Mouse (Mus musculus): ENCODE data around the gene Olfr818. TPM values are rescaled to one million over a fixed set of nuclear protein-coding genes. Genes with fewer than 3 reads are reported as not detected.

The Olfr818 gene
- not detected for polyA plus RNA-seq (2015; fragmentation: Illumina TruSeq; extraction: RNeasy Lipid Tissue Mini Kit (QIAGEN cat#74804); ENCODE audit: insufficient read depth, low replicate concordance)

DNA sequence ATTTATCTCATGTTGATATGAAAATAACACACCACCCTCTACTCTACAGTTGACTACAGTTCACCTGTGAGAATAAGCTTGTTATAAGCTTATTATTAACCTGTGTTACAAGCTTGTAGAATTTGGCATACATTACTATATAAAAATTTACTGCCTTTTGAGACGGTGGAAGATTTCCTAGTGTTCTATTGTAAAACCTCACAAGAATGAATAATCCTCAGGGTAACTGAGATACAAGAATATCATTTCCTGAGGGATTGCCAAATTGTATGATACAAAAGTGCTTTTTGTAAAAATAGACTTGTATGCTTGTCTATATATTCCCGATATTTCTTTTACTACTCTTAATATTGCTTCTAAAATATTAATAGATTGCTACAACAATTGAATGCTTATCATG, at the start of gene Olfr818:
Gene Olfr818 (minus strand): TSS at position 101 of the 400 bp plus-strand sequence.

DNA sequence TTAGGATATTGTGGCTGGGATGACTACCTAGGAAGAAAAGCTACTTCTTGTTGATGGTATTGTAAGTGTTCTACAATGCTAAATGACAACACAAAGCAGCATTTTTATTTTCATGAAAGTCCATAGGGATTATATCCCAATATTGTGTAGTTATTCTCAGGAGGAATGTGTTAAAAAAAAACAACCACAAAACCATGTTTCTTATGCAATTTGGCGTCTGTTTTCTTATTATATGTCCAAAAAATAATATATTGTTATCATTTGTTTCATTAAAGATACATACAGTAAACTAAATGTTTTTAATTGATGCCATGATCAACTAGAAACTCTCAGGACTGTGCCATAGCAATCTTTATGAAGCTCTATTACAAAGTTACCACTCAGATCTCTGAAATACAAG, 36.1 kb upstream of the Olfr818 start, which contains the start of gene Gm10310:
Gene Gm10310 (minus strand): TSS at position 101 of the 400 bp plus-strand sequence.

DNA sequence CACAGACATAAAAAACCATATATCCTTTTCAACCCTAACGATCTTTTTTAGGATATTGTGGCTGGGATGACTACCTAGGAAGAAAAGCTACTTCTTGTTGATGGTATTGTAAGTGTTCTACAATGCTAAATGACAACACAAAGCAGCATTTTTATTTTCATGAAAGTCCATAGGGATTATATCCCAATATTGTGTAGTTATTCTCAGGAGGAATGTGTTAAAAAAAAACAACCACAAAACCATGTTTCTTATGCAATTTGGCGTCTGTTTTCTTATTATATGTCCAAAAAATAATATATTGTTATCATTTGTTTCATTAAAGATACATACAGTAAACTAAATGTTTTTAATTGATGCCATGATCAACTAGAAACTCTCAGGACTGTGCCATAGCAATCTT, 27.1 kb upstream of the Olfr818 start, which contains the start of gene Olfr247:
Gene Olfr247 (minus strand): TSS at position 101 of the 400 bp plus-strand sequence.

DNA sequence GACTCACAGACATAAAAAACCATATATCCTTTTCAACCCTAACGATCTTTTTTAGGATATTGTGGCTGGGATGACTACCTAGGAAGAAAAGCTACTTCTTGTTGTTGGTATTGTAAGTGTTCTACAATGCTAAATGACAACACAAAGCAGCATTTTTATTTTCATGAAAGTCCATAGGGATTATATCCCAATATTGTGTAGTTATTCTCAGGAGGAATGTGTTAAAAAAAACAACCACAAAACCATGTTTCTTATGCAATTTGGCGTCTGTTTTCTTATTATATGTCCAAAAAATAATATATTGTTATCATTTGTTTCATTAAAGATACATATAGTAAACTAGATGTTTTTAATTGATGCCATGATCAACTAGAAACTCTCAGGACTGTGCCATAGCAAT, 18.3 kb upstream of the Olfr818 start, which contains the start of gene Olfr819:
Gene Olfr819 (minus strand): TSS at position 101 of the 400 bp plus-strand sequence.

DNA sequence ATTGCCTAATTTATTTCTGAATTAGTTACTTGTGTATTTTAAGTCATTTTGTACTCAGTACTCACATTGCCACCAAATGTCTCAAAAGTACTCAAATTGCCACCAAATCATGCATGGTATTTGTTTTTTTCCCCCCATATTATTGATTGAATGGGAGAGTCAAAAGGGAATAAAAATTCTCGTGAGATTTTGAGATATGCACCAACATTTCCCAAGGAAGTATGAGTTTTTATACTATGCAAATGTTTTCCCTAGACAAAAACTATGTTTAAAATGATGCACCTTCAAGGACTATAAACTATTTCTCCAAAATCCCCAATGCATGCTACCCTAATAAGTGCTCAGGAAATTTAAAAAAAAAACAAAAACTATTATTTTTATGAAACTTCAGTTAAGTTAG, 33.4 kb downstream of the Olfr818 start, which contains the start of gene Olfr816:
Gene Olfr816 (minus strand): TSS at position 101 of the 400 bp plus-strand sequence.

DNA sequence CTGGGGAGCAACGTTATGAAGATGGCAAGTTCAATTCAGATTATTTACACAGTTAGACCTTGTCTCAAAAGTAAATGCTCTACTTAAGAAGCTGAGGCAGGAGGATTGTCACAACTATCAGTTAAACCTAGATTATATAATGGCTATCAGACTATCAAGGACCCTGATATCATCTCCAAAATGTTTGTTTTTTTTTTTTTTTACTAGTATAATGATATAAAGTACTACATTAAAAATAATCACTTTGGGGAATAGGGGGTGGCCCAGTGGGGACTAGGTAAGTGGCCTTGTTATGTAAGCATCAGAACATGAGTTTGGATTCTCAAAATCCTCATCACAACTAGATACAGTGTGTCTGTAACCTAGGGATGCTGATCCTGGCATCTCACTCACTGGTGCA, 43.1 kb downstream of the Olfr818 start, which contains the start of gene Olfr815:
Gene Olfr815 (minus strand): TSS at position 101 of the 400 bp plus-strand sequence.

Other genes starting within 250 kb of the Olfr818 start
- not detected for gene Olfr804, start 245.9 kb downstream of the Olfr818 start, polyA plus RNA-seq (2015; fragmentation: Illumina TruSeq; extraction: RNeasy Lipid Tissue Mini Kit (QIAGEN cat#74804); ENCODE audit: insufficient read depth, low replicate concordance)
- gene Olfr805, start 219.7 kb downstream of the Olfr818 start, polyA plus RNA-seq (2015; fragmentation: Illumina TruSeq; extraction: RNeasy Lipid Tissue Mini Kit (QIAGEN cat#74804); ENCODE audit: insufficient read depth, low replicate concordance), result not detected
- not detected for gene Olfr806, start 207.2 kb downstream of the Olfr818 start, polyA plus RNA-seq (2015; fragmentation: Illumina TruSeq; extraction: RNeasy Lipid Tissue Mini Kit (QIAGEN cat#74804); ENCODE audit: insufficient read depth, low replicate concordance)
- gene Olfr807, start 191.3 kb downstream of the Olfr818 start, polyA plus RNA-seq (2015; fragmentation: Illumina TruSeq; extraction: RNeasy Lipid Tissue Mini Kit (QIAGEN cat#74804); ENCODE audit: insufficient read depth, low replicate concordance), result not detected
- gene Olfr808, start 183.6 kb downstream of the Olfr818 start, polyA plus RNA-seq (2015; fragmentation: Illumina TruSeq; extraction: RNeasy Lipid Tissue Mini Kit (QIAGEN cat#74804); ENCODE audit: insufficient read depth, low replicate concordance), result not detected
- gene Olfr809, start 174.5 kb downstream of the Olfr818 start, polyA plus RNA-seq (2015; fragmentation: Illumina TruSeq; extraction: RNeasy Lipid Tissue Mini Kit (QIAGEN cat#74804); ENCODE audit: insufficient read depth, low replicate concordance), result not detected
- not detected for gene Olfr810, start 154.2 kb downstream of the Olfr818 start, polyA plus RNA-seq (2015; fragmentation: Illumina TruSeq; extraction: RNeasy Lipid Tissue Mini Kit (QIAGEN cat#74804); ENCODE audit: insufficient read depth, low replicate concordance)
- not detected for gene Olfr811, start 144.7 kb downstream of the Olfr818 start, polyA plus RNA-seq (2015; fragmentation: Illumina TruSeq; extraction: RNeasy Lipid Tissue Mini Kit (QIAGEN cat#74804); ENCODE audit: insufficient read depth, low replicate concordance)
- gene Olfr812, start 103.0 kb downstream of the Olfr818 start, polyA plus RNA-seq (2015; fragmentation: Illumina TruSeq; extraction: RNeasy Lipid Tissue Mini Kit (QIAGEN cat#74804); ENCODE audit: insufficient read depth, low replicate concordance), result not detected
- gene Olfr813, start 93.7 kb downstream of the Olfr818 start, polyA plus RNA-seq (2015; fragmentation: Illumina TruSeq; extraction: RNeasy Lipid Tissue Mini Kit (QIAGEN cat#74804); ENCODE audit: insufficient read depth, low replicate concordance), result not detected
- not detected for gene Olfr814, start 69.2 kb downstream of the Olfr818 start, polyA plus RNA-seq (2015; fragmentation: Illumina TruSeq; extraction: RNeasy Lipid Tissue Mini Kit (QIAGEN cat#74804); ENCODE audit: insufficient read depth, low replicate concordance)
- not detected for gene Olfr815, start 43.2 kb downstream of the Olfr818 start, polyA plus RNA-seq (2015; fragmentation: Illumina TruSeq; extraction: RNeasy Lipid Tissue Mini Kit (QIAGEN cat#74804); ENCODE audit: insufficient read depth, low replicate concordance)
- not detected for gene Olfr816, start 33.5 kb downstream of the Olfr818 start, polyA plus RNA-seq (2015; fragmentation: Illumina TruSeq; extraction: RNeasy Lipid Tissue Mini Kit (QIAGEN cat#74804); ENCODE audit: insufficient read depth, low replicate concordance)
- not detected for gene Olfr819, start 18.2 kb upstream of the Olfr818 start, polyA plus RNA-seq (2015; fragmentation: Illumina TruSeq; extraction: RNeasy Lipid Tissue Mini Kit (QIAGEN cat#74804); ENCODE audit: insufficient read depth, low replicate concordance)
- not detected for gene Olfr247, start 27.0 kb upstream of the Olfr818 start, polyA plus RNA-seq (2015; fragmentation: Illumina TruSeq; extraction: RNeasy Lipid Tissue Mini Kit (QIAGEN cat#74804); ENCODE audit: insufficient read depth, low replicate concordance)
- not detected for gene Gm10310, start 36.0 kb upstream of the Olfr818 start, polyA plus RNA-seq (2015; fragmentation: Illumina TruSeq; extraction: RNeasy Lipid Tissue Mini Kit (QIAGEN cat#74804); ENCODE audit: insufficient read depth, low replicate concordance)
- gene Olfr820, start 63.5 kb upstream of the Olfr818 start, polyA plus RNA-seq (2015; fragmentation: Illumina TruSeq; extraction: RNeasy Lipid Tissue Mini Kit (QIAGEN cat#74804); ENCODE audit: insufficient read depth, low replicate concordance), result not detected
- not detected for gene Olfr821, start 81.2 kb upstream of the Olfr818 start, polyA plus RNA-seq (2015; fragmentation: Illumina TruSeq; extraction: RNeasy Lipid Tissue Mini Kit (QIAGEN cat#74804); ENCODE audit: insufficient read depth, low replicate concordance)
- not detected for gene Olfr822, start 122.1 kb upstream of the Olfr818 start, polyA plus RNA-seq (2015; fragmentation: Illumina TruSeq; extraction: RNeasy Lipid Tissue Mini Kit (QIAGEN cat#74804); ENCODE audit: insufficient read depth, low replicate concordance)
- gene Olfr823, start 166.3 kb upstream of the Olfr818 start, polyA plus RNA-seq (2015; fragmentation: Illumina TruSeq; extraction: RNeasy Lipid Tissue Mini Kit (QIAGEN cat#74804); ENCODE audit: insufficient read depth, low replicate concordance), result not detected
- not detected for gene Olfr824, start 180.9 kb upstream of the Olfr818 start, polyA plus RNA-seq (2015; fragmentation: Illumina TruSeq; extraction: RNeasy Lipid Tissue Mini Kit (QIAGEN cat#74804); ENCODE audit: insufficient read depth, low replicate concordance)
- not detected for gene Olfr825, start 217.7 kb upstream of the Olfr818 start, polyA plus RNA-seq (2015; fragmentation: Illumina TruSeq; extraction: RNeasy Lipid Tissue Mini Kit (QIAGEN cat#74804); ENCODE audit: insufficient read depth, low replicate concordance)
- gene Olfr826, start 235.1 kb upstream of the Olfr818 start, polyA plus RNA-seq (2015; fragmentation: Illumina TruSeq; extraction: RNeasy Lipid Tissue Mini Kit (QIAGEN cat#74804); ENCODE audit: insufficient read depth, low replicate concordance), result not detected